Mouse (Mus musculus): ENCODE results near the gene Prss22. TPM values are rescaled to one million over a fixed set of nuclear protein-coding genes. Genes with fewer than 3 reads are reported as not detected.
"Not testable (repeated sequence)": the region's sequence is repeated elsewhere in the genome, so short reads cannot be mapped to it uniquely, and the experiment has no call there.

Prss22 gene
- total RNA-seq, 1 experiment from 2014 or later = not detected

DNA sequence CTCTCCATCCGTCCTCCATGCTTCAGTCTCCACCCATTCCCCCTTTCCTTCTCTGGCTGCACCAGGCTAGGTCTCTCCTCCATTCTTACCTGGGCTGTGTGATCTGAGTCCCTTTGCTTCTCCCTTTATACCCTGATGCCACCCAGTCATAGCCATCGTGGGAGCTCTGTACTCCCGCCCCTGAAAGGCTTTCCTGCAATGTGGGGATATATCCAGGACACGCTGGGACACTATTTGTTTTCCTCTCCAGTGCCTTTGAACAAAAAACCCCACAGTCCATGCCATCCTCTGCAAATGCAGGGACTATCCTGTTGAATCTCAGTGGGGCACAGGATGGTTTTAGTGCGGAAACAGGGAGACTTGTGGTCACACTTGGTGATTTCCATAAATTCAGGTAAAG is 42.7 kb downstream of the Prss22 start, which contains the start of gene Sbpl:
Sbpl (minus strand) TSS at position 101 of the 400 bp plus-strand sequence.
- no peak for ATAC-seq (replicated peaks; ENCODE audit: low read depth, poor library complexity, severe bottlenecking)

DNA sequence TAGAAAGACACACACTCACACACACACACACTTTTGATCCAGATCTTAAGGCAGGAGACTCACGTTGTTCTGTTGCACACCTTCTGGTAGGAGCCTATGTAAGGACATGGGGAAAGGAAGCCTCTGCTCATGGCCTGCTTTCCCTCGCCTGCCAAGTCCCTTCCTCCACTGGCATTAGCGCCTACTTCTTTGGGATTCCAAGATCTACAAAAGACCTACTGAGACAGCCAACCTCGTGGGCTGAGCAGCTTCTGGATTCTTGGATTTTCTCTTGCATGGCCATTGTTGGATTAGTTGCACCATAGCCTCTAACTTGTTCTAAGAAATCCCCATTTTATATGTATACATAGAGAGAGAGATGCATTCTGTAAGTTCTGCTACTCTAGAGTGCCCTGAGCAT is 47.1 kb downstream of the Prss22 start:
- ATAC-seq (replicated peaks; ENCODE audit: low read depth, poor library complexity, severe bottlenecking) = not testable (repeated sequence)

DNA sequence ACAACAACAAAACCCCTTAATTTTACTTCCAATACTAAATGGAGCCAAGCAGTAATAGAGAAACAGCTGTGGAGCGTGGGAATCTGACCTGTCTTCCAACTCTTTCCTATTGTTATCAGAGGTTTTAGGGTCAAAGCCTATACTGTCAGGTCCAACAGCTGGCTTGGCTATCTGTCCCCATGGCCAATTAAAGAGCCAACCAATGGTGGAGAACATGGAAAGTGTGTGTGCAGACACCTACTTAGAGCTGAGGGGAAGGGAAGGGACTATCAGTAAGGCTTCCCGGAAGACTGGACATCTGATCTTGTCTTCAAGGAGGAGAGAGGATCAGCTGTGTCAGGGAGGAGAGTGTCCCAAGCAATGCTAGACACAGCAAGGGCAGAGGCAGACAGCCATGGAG is 48.8 kb downstream of the Prss22 start:
- no peak for ATAC-seq (replicated peaks; ENCODE audit: low read depth, poor library complexity, severe bottlenecking)

DNA sequence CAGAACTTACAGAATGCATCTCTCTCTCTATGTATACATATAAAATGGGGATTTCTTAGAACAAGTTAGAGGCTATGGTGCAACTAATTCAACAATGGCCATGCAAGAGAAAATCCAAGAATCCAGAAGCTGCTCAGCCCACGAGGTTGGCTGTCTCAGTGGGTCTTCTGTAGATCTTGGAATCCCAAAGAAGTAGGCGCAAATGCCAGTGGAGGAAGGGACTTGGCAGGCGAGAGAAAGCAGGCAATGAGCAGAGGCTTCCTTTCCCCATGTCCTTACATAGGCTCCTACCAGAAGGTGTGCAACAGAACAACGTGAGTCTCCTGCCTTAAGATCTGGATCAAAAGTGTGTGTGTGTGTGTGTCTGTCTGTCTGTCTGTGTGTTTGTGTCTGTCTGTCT is 50.4 kb downstream of the Prss22 start:
- not testable (repeated sequence) for ATAC-seq (replicated peaks; ENCODE audit: low read depth, poor library complexity, severe bottlenecking)

Other genes with a start within 250 kb of the Prss22 start
- 33.8 and 34.0 TPM in 2 replicates for gene Flywch1, start 226.5 kb downstream of the Prss22 start, total RNA-seq (2017)
- gene Flywch2, start 212.0 kb downstream of the Prss22 start, total RNA-seq (2017) = 0.46 and 4.6 TPM in 2 replicates
- 234 and 239 TPM in 2 replicates for gene Srrm2, start 207.6 kb downstream of the Prss22 start, total RNA-seq (2017)
- 96.2 and 130 TPM in 2 replicates for gene Elob, start 169.0 kb downstream of the Prss22 start, total RNA-seq (2017)
- gene Prss33, start 162.0 kb downstream of the Prss22 start, total RNA-seq (2017) = not detected in 2 replicates
- not detected in 2 replicates for gene Prss32, start 154.2 kb downstream of the Prss22 start, total RNA-seq (2017)
- gene Prss41, start 153.9 kb downstream of the Prss22 start, total RNA-seq (2017) = not detected in 2 replicates
- gene Prss21, start 130.0 kb downstream of the Prss22 start, total RNA-seq (2017) = not detected in 2 replicates
- gene Dcpp1, start 117.2 kb downstream of the Prss22 start, total RNA-seq (2017) = not detected in 2 replicates
- not detected in 2 replicates for gene Dcpp2, start 117.2 kb downstream of the Prss22 start, total RNA-seq (2017)
- not detected in 2 replicates for gene Dcpp3, start 80.6 kb downstream of the Prss22 start, total RNA-seq (2017)
- not detected in 2 replicates for gene Sbp, start 56.4 kb downstream of the Prss22 start, total RNA-seq (2017)
- not detected in 2 replicates for gene Sbpl, start 42.8 kb downstream of the Prss22 start, total RNA-seq (2017)
- not detected in 2 replicates for gene Prss30, start 17.5 kb downstream of the Prss22 start, total RNA-seq (2017)
- gene Prss27, start 40.0 kb upstream of the Prss22 start, total RNA-seq (2017) = not detected in 2 replicates
- gene Kctd5, start 75.4 kb upstream of the Prss22 start, total RNA-seq (2017) = 17.8 and 19.2 TPM in 2 replicates
- 33.8 and 40.7 TPM in 2 replicates for gene Pdpk1, start 152.8 kb upstream of the Prss22 start, total RNA-seq (2017)
- gene Amdhd2, start 165.7 kb upstream of the Prss22 start, total RNA-seq (2017) = 22.5 and 23.0 TPM in 2 replicates
- gene Atp6v0c, start 171.6 kb upstream of the Prss22 start, total RNA-seq (2017) = 81.5 and 89.8 TPM in 2 replicates
- 4.8 and 5.3 TPM in 2 replicates for gene Tbc1d24, start 207.5 kb upstream of the Prss22 start, total RNA-seq (2017)
- gene Ntn3, start 211.4 kb upstream of the Prss22 start, total RNA-seq (2017) = 0.10 and 0.50 TPM in 2 replicates
- gene Tedc2, start 222.8 kb upstream of the Prss22 start, total RNA-seq (2017) = 17.4 and 18.4 TPM in 2 replicates

All from common myeloid progenitor, adult 5-6 weeks (primary cell).